Mouse (Mus musculus) thymus, postnatal 4 days (tissue): ENCODE data around the gene Tgoln1.
A peak's percentile ranks its signal among the peaks of the same experiment; 100 is the strongest.

Experiments
- DNase-seq: peaks from one replicate; pipeline ENCODE4 v3.0.0; 2021

Tgoln1 gene

GRCm38 (mm10) chr6:72616643-72617288 is at the start of gene Tgoln1:
Gene Tgoln1, minus strand, starts transcription at chr6:72617000.
- peak; percentile 97 for DNase-seq

GRCm38 (mm10) chr6:72664290-72664689 is 47.5 kb upstream of the Tgoln1 start:
- DNase-seq: no peak

- DNase-seq: peak; percentile 23
Observed at GRCm38 (mm10) chr6:72663000-72663399, 46.2 kb upstream of the Tgoln1 start.

- DNase-seq: no peak
Observed at GRCm38 (mm10) chr6:72660391-72660720, 43.6 kb upstream of the Tgoln1 start.

GRCm38 (mm10) chr6:72659717-72660390 is 43.1 kb upstream of the Tgoln1 start:
- no peak for DNase-seq

- peak; percentile 59 for DNase-seq
Observed at GRCm38 (mm10) chr6:72658006-72658405, 41.2 kb upstream of the Tgoln1 start.

- no peak for DNase-seq
Observed at GRCm38 (mm10) chr6:72656053-72656442, 39.2 kb upstream of the Tgoln1 start.

GRCm38 (mm10) chr6:72655309-72656052 is 38.7 kb upstream of the Tgoln1 start:
- DNase-seq: peak; percentile 24

GRCm38 (mm10) chr6:72654355-72654754 is 37.6 kb upstream of the Tgoln1 start:
- DNase-seq: no peak

- DNase-seq: no peak
Observed at GRCm38 (mm10) chr6:72653419-72653818, 36.6 kb upstream of the Tgoln1 start.

GRCm38 (mm10) chr6:72650338-72650851 is 33.6 kb upstream of the Tgoln1 start:
- DNase-seq: no peak

GRCm38 (mm10) chr6:72648002-72648595 is 31.3 kb upstream of the Tgoln1 start:
- no peak for DNase-seq

- peak; percentile 80 for DNase-seq
Observed at GRCm38 (mm10) chr6:72647383-72647820, 30.6 kb upstream of the Tgoln1 start.

GRCm38 (mm10) chr6:72645364-72645763 is 28.6 kb upstream of the Tgoln1 start:
- no peak for DNase-seq

GRCm38 (mm10) chr6:72644576-72644975 is 27.8 kb upstream of the Tgoln1 start:
- no peak for DNase-seq

GRCm38 (mm10) chr6:72641218-72641954 is 24.6 kb upstream of the Tgoln1 start:
- no peak for DNase-seq

GRCm38 (mm10) chr6:72636940-72637339 is 20.1 kb upstream of the Tgoln1 start:
- DNase-seq: peak; percentile 54

GRCm38 (mm10) chr6:72635760-72636431 is 19.1 kb upstream of the Tgoln1 start:
- DNase-seq: peak; percentile 36

- peak; percentile 59 for DNase-seq
Observed at GRCm38 (mm10) chr6:72634311-72634710, 17.5 kb upstream of the Tgoln1 start.

GRCm38 (mm10) chr6:72631700-72632099 is 14.9 kb upstream of the Tgoln1 start:
- DNase-seq: no peak

GRCm38 (mm10) chr6:72630961-72631360 is 14.2 kb upstream of the Tgoln1 start:
- DNase-seq: no peak

GRCm38 (mm10) chr6:72630370-72630769 is 13.6 kb upstream of the Tgoln1 start:
- DNase-seq: no peak
